ENCODE assay signal across 8 mouse cellular contexts in the genomic region with DNA sequence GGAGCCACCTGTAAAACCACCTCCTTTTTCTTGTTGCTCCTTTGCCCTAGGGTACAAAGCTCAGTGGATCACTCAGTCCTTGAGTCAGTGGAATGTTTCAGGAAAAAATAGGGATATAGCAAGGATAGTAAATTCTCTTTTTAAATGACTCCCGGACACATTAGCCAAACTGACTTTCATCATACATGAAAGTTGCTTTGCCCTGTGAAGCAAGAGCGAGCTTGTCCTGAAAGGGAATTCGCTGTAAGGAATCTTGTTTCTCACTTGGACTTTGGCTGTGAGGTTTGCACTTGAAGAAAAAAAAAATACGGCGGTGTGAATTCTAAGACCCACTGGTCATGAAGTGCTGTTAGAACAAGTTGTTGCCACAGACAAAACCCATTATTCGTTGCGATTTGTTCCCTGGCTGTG. TPM values are rescaled to one million over a fixed set of nuclear protein-coding genes. Genes with fewer than 3 reads are reported as not detected.
A peak's percentile ranks its signal among the peaks of the same experiment; 100 is the strongest.
DNase-seq lines count a peak whose midpoint lies in the region; ATAC-seq and TF ChIP-seq lines count a peak whose summit lies in the region.

No protein-coding gene starts in this region.

- peak overlapping the region; percentile 79 for H3K4me3 ChIP-seq in testis, adult 2 months (ENCODE audit: control insufficient read depth, low read depth, low read length)
- peak overlapping the region; percentile 82 for H3K4me3 ChIP-seq in forebrain, embryonic 12.5 days (replicated peaks)

- peak overlapping the region; percentile 71 for H3K27ac ChIP-seq in testis, adult 2 months (ENCODE audit: control insufficient read depth, insufficient read depth, low read depth, low read length)
- no peak overlapping the region for H3K27ac ChIP-seq in forebrain, embryonic 12.5 days

- no peaks in the 10 kb centered on the region for H3K27me3 ChIP-seq in testis, adult 2 months (ENCODE audit: control insufficient read depth, insufficient read depth, low read length)
- no peaks in the 10 kb centered on the region for H3K27me3 ChIP-seq in forebrain, embryonic 12.5 days

- no peak for DNase-seq in testis, postnatal 10 days (ENCODE audit: low spot score)
- peak; percentile 56 for DNase-seq in kidney, adult 18-20 months
- peak; percentile 48 for DNase-seq in lung, postnatal 25 days (ENCODE audit: low spot score)
- no peak for DNase-seq in layer of hippocampus, postnatal 36 days
- no peak for DNase-seq in urinary bladder, postnatal 10 days (ENCODE audit: low spot score)
- DNase-seq in spleen, adult 18-20 months, result no peak

- H3K36me3 ChIP-seq in testis, adult 2 months (ENCODE audit: control insufficient read depth, insufficient read depth, low read length), result no peaks in the 10 kb centered on the region
- no peaks in the 10 kb centered on the region for H3K36me3 ChIP-seq in forebrain, embryonic 12.5 days (replicated peaks)

- TF ChIP-seq POLR2A in testis, adult 2 months (IDR thresholded peaks at IDR 0.05; ENCODE audit: control insufficient read depth, low read depth, low read length), result no peak

- WGBS in forebrain, embryonic 12.5 days, result 20% methylated on average over 7 of the region's 7 CpGs

- H3K9ac ChIP-seq in forebrain, embryonic 12.5 days, result peak overlapping the region; percentile 97

- TF ChIP-seq CTCF in testis, adult 2 months (IDR thresholded peaks at IDR 0.05; ENCODE audit: control insufficient read depth, insufficient read depth, insufficient replicate concordance, low read depth, low read length), result no peak

- H3K4me1 ChIP-seq in testis, adult 2 months (ENCODE audit: control insufficient read depth, insufficient read depth, low read length), result peaks cover 2% of the 10 kb centered on the region; the same call in 1 of the 2 replicates
- H3K4me1 ChIP-seq in forebrain, embryonic 12.5 days, result peaks cover 15% of the 10 kb centered on the region

- ATAC-seq in forebrain, embryonic 12.5 days (ENCODE audit: low FRiP score), result no peak

- H3K9me3 ChIP-seq in forebrain, embryonic 12.5 days, result no peaks in the 10 kb centered on the region

- H3K4me2 ChIP-seq in forebrain, embryonic 12.5 days, result peak overlapping the region; percentile 86

RNA-seq across cellular contexts. Expression of gene Picalm, which starts 1.8 kb away (rescaled TPM):
- 79.7 and 84.5 TPM in 2 replicates for polyA plus RNA-seq in testis, adult 2 months (2012; rRNA removed)
- 43.9 and 47.6 TPM in 2 replicates for polyA plus RNA-seq in forebrain, embryonic 12.5 days (2016; fragmentation: Nextera tagmentation; extraction: Ambion mirVana)
- total RNA-seq in layer of hippocampus, postnatal 36 days (2021), result 100 to 1,000 TPM; 144 to 162 TPM

Comparison
In these comparisons a context has a peak if more than half of its experiments do, and no peak if none do; other contexts are left out.
1. DNase-seq: peak in kidney, adult 18-20 months (single experiment) and lung, postnatal 25 days (single experiment); none in testis, postnatal 10 days (single experiment), layer of hippocampus, postnatal 36 days (0 of 2), urinary bladder, postnatal 10 days (single experiment) and spleen, adult 18-20 months (0 of 2).